Mouse (Mus musculus): ENCODE results near the gene St6galnac3. TPM values are rescaled to one million over a fixed set of nuclear protein-coding genes. Genes with fewer than 3 reads are reported as not detected.

The St6galnac3 gene
- total RNA-seq, 2 experiments from 2014 or later, result 1.3 to 2.6 TPM

DNA sequence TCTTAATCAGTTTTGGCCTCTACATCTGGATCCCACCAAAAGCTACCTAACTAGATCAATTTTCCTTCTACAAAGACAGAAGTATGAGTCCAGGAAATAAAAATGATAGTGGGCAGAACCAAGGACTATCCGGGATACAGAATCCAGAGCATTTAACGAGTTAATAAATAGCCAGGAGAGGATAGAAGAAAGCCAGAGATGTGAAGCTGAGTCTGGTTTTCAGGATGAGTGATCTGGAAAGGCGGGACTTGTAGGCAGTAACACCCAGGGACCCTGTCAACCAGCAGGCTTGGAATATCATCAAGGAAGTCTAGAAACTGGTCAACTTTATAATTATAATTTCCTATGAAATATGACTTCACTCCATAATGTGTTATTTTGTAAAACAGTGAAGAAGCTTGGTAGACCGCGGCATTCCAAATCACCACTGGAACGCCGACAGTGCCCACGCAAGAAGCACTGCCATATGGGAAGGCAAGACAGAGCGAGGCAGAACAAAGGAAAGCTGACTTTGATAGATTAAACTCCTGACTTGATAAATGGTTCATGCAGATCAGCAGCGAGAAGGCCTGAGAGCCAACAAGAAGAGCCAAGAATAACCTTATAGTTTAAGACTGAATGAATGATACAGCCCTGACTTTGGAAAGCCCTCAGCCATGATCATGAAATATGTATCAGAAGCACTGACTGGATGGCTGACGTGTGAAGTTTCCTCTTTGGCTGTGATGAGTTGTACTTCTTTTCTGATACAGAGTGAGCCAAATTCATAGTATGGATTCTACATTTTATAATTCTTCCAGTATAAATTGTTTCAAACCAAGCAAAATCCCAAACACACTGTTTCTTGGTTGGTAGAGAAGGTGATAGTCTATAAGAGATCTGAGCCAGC is 252.1 kb downstream of the St6galnac3 start:
- no peak overlapping the region for H3K4me3 ChIP-seq
- no peak overlapping the region for H3K27ac ChIP-seq
- no peak for DNase-seq
- intact Hi-C loops (cut with DNase I), result no loop called here
- TF ChIP-seq CTCF (IDR thresholded peaks at IDR 0.05), result no peak

DNA sequence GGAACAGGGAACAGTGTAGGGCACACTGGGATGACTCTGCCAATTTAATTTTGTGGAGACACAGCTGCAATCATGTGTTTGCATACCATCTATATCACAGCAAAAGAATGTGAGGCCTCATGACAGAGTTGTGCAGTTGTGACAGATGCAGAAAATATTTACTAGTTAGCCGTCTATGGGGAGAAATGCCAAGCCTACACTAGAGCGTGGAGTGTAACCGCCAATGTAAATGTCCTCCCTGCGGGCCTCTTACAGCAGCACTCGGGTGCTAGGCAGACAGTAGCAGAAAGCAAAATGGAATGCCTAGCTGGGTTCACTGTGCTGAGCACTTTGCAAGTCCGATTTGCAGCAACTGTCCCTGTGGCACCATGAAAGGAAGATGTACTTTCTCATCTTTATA is 261.1 kb downstream of the St6galnac3 start:
- no peak for DNase-seq
- no peak overlapping the region for H3K27ac ChIP-seq
- intact Hi-C loops (cut with DNase I), result no loop called here
- no peak for TF ChIP-seq CTCF (IDR thresholded peaks at IDR 0.05)
- H3K4me3 ChIP-seq, result no peak overlapping the region

DNA sequence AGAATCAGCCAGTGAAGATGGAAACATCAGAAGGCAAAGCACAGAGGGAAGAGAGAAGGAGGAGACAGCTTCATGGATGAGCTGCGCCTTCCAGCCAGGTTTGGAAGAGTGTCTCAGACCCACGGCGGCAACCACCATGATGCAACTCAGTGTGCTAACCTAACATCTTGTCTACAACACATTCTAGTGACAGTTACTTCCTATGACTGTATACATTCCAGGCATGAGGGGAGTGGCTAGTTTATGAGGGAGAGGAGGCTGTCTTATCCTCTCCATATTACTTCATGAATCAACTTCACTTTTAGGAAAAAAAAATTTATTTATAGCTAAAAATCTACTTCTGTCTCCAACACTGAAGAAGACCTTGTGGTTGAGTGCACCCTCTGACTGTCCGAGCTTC is 264.8 kb downstream of the St6galnac3 start:
- Histone ChIP-seq H3K27ac (no peak overlapping the region), H3K4me3 (no peak overlapping the region)
- TF ChIP-seq CTCF (IDR thresholded peaks at IDR 0.05), result no peak
- intact Hi-C loops (cut with DNase I), result no loop called here
- DNase-seq, result no peak

DNA sequence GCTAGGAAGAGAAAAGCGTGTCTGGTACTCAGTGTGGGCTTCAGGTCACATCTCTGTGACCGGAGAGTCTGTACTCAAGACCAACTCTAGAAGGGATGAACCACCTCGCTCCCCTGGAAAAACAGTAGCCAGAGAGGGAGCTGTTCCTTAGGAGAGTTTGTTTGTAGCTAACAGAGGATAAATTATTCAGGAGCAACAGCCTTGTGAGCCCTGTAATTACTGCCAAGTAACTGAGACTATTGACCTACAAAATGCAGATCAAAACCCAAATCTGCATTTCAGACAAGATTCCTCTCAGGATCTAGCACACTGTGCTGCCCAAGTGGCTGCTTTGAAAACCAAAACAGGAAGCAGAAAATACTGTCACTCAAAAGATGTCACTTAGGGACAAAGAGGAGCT is 266.4 kb downstream of the St6galnac3 start:
- TF ChIP-seq CTCF (IDR thresholded peaks at IDR 0.05), result no peak
- Histone ChIP-seq H3K27ac (no peak overlapping the region), H3K4me3 (no peak overlapping the region)
- no peak for DNase-seq
- intact Hi-C loops (cut with DNase I), result no loop called here

DNA sequence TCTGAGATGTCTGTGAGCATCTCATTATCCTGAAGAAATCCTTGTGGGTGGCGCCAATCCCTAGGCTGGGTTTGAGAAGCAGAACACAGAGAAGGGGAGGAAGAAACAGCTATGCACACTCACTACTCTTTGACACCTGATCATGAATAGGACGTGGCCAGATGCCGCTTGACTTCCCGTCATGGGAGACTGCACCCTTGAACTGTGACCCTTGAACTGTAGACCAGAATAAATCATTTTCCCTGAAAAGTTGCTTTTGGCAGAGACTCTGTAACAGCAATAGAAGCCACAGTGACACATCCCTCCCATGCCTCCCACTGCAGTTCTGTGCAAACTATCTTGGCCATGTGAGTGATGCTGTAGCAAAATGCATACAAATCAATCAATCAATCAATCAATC is 267.3 kb downstream of the St6galnac3 start:
- no peak overlapping the region for H3K4me3 ChIP-seq
- intact Hi-C loops (cut with DNase I), result no loop called here
- H3K27ac ChIP-seq, result no peak overlapping the region
- DNase-seq, result no peak
- no peak for TF ChIP-seq CTCF (IDR thresholded peaks at IDR 0.05)

DNA sequence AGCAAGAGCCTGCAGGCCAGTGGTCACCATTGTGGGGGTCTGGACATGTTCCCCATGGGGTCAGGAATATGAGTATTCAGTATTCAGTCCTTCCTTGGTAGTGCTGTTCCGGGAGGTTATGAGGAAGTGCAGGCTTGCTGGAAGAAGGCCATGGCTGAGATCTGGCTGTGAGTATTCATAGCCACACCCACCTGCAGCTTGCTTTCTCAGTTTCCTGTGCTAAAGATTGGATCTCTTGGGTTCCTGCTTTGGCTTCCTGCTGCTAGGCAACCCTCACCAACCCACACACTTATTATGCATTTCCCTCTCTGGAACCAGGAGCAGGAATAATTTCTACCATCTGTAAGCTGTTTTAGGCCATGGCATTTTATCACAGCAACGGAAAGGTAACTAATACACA is 267.8 kb downstream of the St6galnac3 start:
- H3K27ac ChIP-seq, result no peak overlapping the region
- intact Hi-C loops (cut with DNase I), result no loop called here
- no peak overlapping the region for H3K4me3 ChIP-seq
- no peak for DNase-seq
- no peak for TF ChIP-seq CTCF (IDR thresholded peaks at IDR 0.05)

DNA sequence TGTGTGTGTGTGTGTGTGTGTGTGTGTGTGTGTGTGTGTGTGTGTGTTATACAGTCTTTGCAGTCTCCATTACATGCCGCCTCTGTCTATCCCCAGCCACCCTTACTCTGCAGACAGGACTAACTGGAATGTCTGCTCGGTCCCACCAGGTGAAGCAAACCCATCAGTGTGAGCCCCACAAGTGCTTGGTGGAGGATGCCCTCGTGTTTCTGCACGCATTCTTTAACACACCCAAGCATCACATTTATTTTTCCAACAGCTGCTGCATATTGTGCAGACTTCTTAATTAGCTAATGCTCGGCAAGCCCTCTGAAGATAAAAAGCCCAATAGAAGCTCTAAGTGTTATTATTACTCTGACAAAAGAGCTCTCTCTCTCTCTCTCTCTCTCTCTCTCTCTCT is 268.7 kb downstream of the St6galnac3 start:
- intact Hi-C loops (cut with DNase I), result no loop called here
- Histone ChIP-seq H3K27ac (no peak overlapping the region), H3K4me3 (no peak overlapping the region)
- no peak for TF ChIP-seq CTCF (IDR thresholded peaks at IDR 0.05)
- DNase-seq, result no peak

DNA sequence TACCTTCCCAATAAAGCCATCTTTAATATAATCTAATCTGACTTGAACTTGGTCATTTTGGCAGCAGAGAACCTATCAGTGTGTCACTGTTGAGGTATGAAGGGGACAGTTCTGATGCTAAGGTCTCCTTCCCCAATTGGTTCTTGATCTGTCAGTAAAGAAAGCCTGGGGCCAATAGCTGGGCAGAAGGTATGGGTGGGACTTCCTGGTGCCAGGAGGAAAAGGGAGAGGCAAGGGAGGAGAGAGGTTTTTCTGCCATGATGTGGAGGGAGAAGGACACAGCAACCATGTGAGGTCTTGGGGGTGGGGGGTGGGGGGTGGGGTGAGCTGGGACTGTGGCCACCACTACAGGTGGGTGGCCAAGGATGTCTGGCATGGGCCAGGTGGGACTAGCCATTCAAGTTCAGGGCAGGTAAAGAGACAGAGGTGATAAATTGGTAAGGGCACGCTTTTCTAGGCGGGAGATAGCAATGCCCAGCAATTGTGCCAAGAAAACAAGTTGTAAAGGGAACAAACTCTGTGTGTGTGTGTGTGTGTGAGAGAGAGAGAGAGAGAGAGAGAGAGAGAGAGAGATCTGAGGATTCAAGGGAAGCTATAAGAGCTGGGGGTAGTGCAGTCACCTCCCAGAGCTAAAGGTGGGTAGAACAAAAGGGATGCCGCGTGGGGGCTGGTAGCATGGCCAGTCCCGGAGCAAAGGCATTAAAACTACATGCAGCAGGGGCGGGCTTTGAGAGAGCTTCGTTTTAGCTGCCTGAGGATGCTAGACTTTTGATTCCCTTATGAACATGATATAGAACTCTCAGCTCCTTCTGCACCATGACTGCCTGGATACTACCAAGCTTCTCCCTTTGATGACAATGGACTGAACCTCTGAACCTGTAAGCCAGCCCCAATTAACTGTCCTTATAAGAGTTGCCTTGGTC is 271.6 kb downstream of the St6galnac3 start:
- TF ChIP-seq CTCF (IDR thresholded peaks at IDR 0.05), result no peak
- H3K27ac ChIP-seq, result no peak overlapping the region
- intact Hi-C loops (cut with DNase I), result no loop called here
- no peak for DNase-seq
- no peak overlapping the region for H3K4me3 ChIP-seq

DNA sequence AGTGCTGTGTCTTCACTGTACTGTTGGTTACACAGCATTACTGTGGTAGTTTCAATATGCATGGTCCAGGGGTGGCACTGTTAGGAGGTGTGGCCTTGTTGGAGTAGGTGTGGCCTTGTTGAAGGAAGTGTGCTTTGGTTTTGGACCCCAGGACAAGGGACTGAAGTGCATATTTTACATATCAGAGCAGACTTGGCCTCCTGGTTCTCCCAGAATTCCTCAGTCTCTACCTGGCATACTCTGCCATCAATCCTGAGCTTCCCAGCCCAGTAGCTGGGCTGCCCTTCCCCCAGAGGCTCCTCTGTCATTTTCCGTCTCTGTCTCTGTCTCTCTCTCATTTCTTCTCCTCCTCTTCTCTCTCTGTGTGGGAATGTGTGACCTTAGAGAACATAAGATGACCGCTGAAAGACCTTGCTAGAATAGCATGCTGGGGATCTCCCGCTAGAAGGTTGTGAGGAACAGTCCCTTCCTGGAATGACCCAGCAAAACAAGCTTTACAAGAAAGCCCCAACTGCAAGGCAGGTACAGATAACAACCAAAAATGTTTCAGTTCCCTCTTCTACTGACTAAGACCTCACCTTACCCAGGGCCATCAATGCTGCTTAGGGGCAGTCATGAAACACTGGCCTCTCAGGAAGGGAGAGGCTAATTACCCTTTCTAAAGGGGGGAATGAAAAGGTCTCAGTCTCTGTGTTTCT is 272.5 kb downstream of the St6galnac3 start:
- intact Hi-C loops (cut with DNase I), result no loop called here
- Histone ChIP-seq H3K27ac (no peak overlapping the region), H3K4me3 (no peak overlapping the region)
- TF ChIP-seq CTCF (IDR thresholded peaks at IDR 0.05), result no peak
- DNase-seq, result no peak

DNA sequence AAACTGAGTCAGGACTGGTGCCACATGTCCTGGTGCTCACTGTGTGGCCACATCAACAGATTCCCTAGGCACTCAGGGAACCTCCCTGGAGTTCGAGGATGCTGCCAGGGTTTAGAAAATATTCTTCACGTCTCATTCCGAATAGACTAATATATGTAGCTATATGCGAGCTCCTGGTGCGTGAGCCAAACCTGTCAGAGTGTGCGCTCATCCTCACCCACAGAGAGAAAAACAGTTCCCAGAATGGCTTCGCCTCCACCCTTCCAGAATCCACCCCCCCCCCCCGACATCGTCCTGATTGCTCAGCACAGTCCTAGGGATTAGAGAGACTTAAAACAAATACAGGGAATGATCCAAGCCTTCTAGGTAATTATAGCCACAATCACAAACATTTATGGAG is 283.6 kb downstream of the St6galnac3 start:
- no peak for TF ChIP-seq CTCF (IDR thresholded peaks at IDR 0.05)
- Histone ChIP-seq H3K27ac (no peak overlapping the region), H3K4me3 (no peak overlapping the region)
- no peak for DNase-seq
- intact Hi-C loops (cut with DNase I), result no loop called here

DNA sequence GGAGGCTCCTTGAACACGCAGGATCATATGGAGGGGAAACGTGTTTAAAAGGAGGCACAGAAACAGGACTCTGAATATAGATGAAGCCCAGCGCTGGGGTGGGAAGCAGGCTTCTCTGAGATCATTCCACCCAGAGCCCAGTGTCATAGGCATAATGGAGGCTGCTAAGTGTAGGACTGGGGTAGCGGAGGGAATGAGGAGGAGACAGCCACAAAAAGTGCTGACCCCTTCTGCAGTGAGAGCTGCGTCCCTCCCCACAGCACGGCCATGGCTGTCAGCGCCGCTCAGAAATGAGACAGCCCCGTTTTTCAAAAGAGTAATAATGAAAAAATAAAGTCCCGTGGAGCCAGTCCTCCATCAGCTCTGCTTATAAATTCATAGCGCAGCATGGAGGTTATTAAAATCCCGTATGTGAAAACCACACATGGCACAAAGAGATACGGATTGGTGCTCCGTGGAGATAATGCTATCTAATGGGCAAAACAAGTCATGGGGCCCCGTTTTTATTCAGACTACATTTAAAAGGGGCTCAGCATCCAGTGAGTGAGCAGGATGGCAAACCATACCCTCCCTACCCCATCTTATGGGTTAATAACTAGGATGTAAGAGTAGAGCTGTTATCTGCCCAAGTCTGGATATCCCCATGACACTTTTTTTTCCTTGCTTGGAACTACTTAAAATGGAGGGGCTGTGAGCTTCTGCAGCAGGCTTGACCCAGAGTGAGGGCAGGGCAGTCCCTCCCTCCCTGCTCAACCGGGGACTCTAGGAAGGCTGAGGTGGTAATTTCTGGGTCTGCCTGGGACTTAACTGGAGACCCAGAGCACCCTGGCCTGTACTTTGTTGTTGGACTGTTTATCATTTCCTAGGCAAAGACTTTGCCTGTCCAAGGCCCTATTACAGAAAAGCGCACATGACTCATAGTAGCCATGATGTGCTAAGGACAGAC is 288.6 kb downstream of the St6galnac3 start:
- no peak for DNase-seq
- Histone ChIP-seq H3K4me3 (no peak overlapping the region), H3K27ac (no peak overlapping the region)
- intact Hi-C loops (cut with DNase I), result no loop called here
- TF ChIP-seq CTCF (IDR thresholded peaks at IDR 0.05), result no peak

DNA sequence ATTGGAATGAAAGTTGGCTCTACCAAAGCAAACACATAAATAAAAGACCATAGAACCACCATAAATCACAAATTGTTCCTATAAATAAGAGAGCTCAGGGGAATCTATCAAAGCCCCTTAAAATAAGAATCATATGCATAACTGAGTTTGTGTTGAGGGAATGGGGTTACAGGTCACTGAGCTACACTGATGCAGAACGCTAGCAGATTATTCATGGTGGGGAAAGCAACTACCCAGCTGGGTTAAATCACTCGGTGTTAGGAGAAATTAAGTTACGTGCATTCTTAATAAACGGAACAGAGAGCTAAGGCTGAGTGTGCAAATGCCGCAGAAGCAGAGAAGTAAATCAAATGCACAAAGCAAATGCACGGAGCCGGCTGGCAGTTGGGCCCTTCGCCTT is 292.0 kb downstream of the St6galnac3 start:
- intact Hi-C loops (cut with DNase I), result no loop called here
- TF ChIP-seq CTCF (IDR thresholded peaks at IDR 0.05), result no peak
- DNase-seq, result no peak
- H3K4me3 ChIP-seq, result no peak overlapping the region
- no peak overlapping the region for H3K27ac ChIP-seq

All from gastrocnemius, adult 2 months (tissue).